1 mouse cellular context compared by ENCODE assay signal in the genomic region with DNA sequence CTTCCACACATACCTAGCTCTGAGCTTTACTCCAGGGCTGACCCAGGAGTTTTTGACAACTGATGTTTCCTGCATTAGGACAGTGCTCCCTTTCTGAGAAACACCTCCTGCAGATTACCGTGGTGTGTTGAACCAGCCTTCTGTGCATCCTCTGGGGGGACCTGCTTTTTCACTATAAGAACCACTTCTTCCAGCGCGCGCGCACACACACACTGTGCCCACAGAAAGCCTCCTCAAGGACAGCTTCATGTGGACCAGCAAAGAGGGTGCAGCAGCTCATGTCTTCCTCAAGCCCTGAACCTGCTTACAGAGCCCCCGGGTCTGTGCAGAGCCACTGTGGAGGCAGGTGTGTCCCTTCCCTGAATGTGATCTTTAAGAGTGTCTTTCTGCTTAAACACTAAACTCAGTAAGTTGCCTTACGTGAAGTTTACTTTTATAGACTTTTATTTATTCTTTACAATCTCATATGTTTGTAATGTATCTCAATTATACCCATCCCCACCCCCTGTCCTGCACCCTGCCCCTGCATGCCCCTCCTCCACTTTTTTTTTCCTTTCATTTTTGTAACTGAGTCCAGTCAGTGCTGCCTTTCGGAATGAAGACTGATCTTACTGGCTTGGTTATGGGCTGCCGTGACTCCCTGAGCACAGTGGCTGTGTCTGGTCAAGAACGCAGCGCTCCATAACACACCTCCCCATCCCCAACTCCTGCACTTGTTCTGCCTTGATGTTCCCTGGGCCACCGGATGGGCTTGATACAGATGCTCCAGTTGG.
TF ChIP-seq lines count a peak whose summit lies in the region.

No protein-coding gene starts in this region.

TF ChIP-seq in CH12.LX, 34 proteins besides CTCF, POLR2A, EP300 and RAD21 (continued from another document):
- TF ChIP-seq TBP (conservative IDR thresholded peaks at IDR 0.05; ENCODE audit: low read depth, low read length) (no peak), IRF4 (IDR thresholded peaks at IDR 0.05; ENCODE audit: low read depth, low read length) (no peak), SMC3 (IDR thresholded peaks at IDR 0.05; ENCODE audit: low read depth, low read length) (no peak), PAX5 (IDR thresholded peaks at IDR 0.05; ENCODE audit: low read length) (no peak), JUN (IDR thresholded peaks at IDR 0.05; ENCODE audit: insufficient read depth, low read depth, low read length) (no peak), MEF2A (IDR thresholded peaks at IDR 0.05; ENCODE audit: borderline replicate concordance, low read depth, low read length) (no peak), MXI1 (IDR thresholded peaks at IDR 0.05; ENCODE audit: low read depth, low read length) (no peak), ZNF384 (IDR thresholded peaks at IDR 0.05; ENCODE audit: low read depth, low read length) (peak; percentile 69), UBTF (IDR thresholded peaks at IDR 0.05; ENCODE audit: low read depth, low read length) (no peak), USF2 (conservative IDR thresholded peaks at IDR 0.05; ENCODE audit: low read depth, low read length) (no peak), ELF1 (IDR thresholded peaks at IDR 0.05; ENCODE audit: low read depth, low read length) (no peak), GABPA (IDR thresholded peaks at IDR 0.05; ENCODE audit: insufficient replicate concordance, low read depth, low read length) (no peak), RCOR1 (conservative IDR thresholded peaks at IDR 0.05; ENCODE audit: low read depth, low read length) (no peak; the same call in 1 of the 2 replicates), NELFE (IDR thresholded peaks at IDR 0.05; ENCODE audit: low read depth, low read length) (no peak), ETS1 (conservative IDR thresholded peaks at IDR 0.05; ENCODE audit: low read depth, low read length) (no peak), MAZ (IDR thresholded peaks at IDR 0.05; ENCODE audit: low read depth, low read length) (no peak), SIN3A (IDR thresholded peaks at IDR 0.05; ENCODE audit: low read length) (no peak), USF1 (IDR thresholded peaks at IDR 0.05; ENCODE audit: low read depth, low read length) (no peak), ZMIZ1 (IDR thresholded peaks at IDR 0.05; ENCODE audit: low read depth, low read length) (peak; percentile 4; the same call in 1 of the 2 replicates), ZKSCAN1 (IDR thresholded peaks at IDR 0.05; ENCODE audit: borderline replicate concordance, low read depth, low read length) (no peak), POLR2AphosphoS2 (IDR thresholded peaks at IDR 0.05; ENCODE audit: low read depth, low read length) (0 out of 2 replicates have a peak, but pooled peaks have one; percentile 20), JUND (conservative IDR thresholded peaks at IDR 0.05; ENCODE audit: low read depth, low read length) (no peak), HCFC1 (IDR thresholded peaks at IDR 0.05; ENCODE audit: low read depth, low read length) (no peak), E2F4 (IDR thresholded peaks at IDR 0.05; ENCODE audit: insufficient replicate concordance, low read depth, low read length) (no peak), MAFK (IDR thresholded peaks at IDR 0.05; ENCODE audit: insufficient replicate concordance, low read length) (no peak), KAT2A (IDR thresholded peaks at IDR 0.05; ENCODE audit: insufficient replicate concordance, low read length) (no peak)
